Mouse (Mus musculus): ENCODE results near the gene Tceanc2.
A peak's percentile ranks its signal among the peaks of the same experiment; 100 is the strongest.

Tceanc2 gene

GRCm38 (mm10) chr4:107178182-107178829 is 610 bp downstream of the Tceanc2 start, which contains the start of gene Tmem59:
Gene Tmem59 (plus strand): TSS chr4:107178399.
- peak; percentile 87 for DNase-seq (ENCODE audit: low read depth, low spot score)

GRCm38 (mm10) chr4:107177506-107177905 is 1.4 kb downstream of the Tceanc2 start:
- DNase-seq (ENCODE audit: low read depth, low spot score) = no peak

DNA sequence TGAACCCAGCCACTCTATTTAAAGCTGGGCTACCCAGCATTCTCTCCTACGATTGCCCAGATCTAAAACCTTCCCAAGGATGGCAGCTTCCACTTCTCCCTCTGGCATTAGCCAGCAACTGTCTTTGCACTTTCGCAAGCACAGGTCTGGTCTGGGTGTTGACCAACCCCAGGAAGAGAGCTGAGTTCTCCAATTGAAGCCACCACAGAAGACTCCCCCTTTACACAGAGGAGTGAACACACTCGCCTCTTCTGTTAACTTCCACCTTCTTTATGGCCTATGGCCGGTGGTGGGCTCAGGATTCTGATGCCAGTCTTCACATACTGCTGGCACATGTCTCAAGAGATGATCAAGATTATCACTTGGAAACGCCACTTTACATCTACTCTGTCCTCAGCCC is 11.1 kb downstream of the Tceanc2 start:
- DNase-seq (ENCODE audit: low read depth, low spot score) = no peak

GRCm38 (mm10) chr4:107166700-107167099 is 12.2 kb downstream of the Tceanc2 start:
- no peak for DNase-seq (ENCODE audit: low read depth, low spot score)

DNA sequence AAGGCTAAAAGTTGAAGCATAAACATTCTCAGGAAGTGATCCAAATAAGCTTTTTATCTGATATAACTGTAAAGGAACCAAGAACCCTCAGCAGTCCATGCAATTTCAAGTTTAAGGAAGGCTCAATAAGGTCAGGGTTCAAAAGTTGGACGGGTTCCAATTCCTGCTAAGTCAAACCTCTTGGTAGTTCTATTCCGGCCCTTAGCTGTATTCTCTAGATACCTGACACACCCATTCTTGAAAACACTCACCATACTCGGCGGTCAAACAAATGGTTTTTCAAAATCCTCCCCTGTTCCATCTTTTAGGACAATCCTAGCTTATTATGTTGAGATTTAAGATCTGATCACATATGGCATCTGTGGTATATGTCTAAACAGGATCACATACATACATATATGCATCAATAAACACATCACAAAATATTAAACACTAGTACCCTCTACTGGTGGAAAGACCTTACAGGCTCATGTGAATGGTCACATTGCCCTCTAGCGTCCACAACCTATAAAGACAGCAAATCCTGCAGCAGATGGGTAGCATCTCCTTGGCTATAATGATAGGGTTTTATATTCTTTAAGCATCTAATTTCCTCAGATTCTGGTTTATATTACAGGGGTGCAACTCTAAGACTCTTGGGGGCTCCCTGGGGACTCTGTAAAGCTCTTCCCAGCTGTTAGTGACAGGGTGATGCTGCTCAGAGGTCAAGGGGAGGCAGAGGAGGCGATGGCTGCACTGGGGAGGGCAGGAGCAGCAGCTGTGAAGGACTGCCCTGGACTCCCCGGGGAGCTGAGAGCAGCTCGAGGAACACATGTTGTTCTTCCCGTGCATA is 14.9 kb downstream of the Tceanc2 start:
- peak; percentile 66 for DNase-seq (ENCODE audit: low read depth, low spot score)

GRCm38 (mm10) chr4:107163341-107163740 is 15.6 kb downstream of the Tceanc2 start:
- DNase-seq (ENCODE audit: low read depth, low spot score) = no peak

DNA sequence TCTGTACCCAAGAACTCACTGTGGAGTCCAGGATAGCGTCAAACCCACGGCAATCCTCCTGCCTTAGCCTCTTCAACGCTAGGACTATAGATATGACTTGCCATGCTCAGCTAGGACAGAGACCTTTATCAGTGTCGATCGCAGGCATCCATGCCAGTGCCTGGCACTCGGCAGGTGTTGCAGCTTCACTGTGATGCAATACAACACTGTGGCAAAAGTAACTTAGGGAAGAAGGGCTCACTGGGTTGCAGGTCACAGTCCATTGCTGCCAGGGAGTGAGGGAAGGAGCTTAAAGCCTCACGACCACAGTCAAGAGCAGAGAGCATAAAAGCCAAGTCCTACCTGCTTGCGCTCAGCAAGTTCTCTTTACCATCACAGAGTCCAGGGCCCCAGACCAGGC is 18.7 kb downstream of the Tceanc2 start:
- no peak for DNase-seq (ENCODE audit: low read depth, low spot score)

DNA sequence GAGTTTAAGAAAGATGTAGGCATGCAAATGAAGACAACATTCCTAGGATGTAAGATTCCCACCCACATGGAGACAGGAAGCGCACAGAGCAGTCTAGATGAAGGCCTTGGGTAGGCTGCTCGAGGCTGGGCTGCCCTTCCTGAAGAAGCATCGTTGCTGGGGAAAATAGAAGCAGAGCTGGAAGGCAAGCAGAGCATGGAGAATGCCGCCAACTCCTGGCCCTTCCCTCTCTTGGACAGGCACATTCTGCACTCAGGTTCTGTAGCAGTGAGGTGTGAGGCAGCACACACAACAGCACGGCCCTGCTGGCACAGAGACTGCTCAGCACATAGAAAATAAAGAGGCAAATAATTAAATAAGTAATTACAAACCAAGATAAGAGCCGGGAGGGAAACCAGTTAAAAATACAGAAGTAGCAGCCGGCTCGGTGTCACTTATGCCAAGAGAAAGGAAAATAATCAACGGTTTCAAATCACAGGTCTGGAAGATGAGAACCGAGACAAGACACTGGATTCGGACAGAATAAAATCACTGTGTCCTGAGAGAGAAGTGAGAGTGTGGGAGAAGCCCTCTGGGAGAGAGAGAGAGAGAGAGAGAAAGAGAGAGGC is 19.6 kb downstream of the Tceanc2 start:
- DNase-seq (ENCODE audit: low read depth, low spot score) = no peak

DNA sequence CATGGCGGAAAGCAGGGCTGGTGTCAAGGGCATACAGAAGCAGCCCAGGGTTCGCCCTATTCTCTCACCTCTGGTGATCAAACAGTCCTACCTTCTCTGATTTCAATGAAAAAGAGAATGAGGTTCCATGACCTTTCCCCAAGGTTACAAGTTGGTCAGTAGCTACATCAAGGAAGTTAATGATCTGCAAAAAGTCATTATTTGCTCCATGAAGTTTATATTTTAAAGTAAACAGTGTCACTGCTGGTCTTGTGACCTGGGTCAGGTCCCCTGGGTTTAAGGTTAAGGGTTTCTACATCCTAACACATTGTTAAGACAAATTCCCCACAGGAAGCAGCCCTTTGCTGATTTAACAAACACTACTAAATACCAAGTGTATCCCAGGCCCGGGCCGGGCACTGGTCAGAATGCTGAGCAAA is 21.9 kb downstream of the Tceanc2 start:
- no peak for DNase-seq (ENCODE audit: low read depth, low spot score)

GRCm38 (mm10) chr4:107152571-107152970 is 26.3 kb downstream of the Tceanc2 start:
- DNase-seq (ENCODE audit: low read depth, low spot score) = no peak

DNA sequence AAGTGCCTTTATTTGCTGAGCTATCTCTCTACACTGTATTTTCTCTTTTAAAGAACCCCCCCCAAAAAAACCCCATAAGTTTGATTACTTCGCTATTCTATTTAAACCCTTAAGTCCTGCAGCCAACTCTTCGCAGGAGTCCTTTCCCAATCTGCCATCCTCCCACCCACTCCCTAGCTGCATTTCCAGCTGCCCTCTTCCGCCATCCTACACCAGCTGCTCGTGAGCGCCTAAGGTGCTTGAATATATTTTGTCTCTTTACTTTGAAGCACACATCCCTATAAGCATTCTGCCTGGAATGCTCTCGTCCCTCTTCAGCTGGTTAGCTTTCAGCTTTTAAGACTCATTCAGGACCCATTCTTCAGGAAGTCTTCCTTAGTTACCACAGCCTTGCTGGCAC is 27.9 kb downstream of the Tceanc2 start:
- no peak for DNase-seq (ENCODE audit: low read depth, low spot score)

DNA sequence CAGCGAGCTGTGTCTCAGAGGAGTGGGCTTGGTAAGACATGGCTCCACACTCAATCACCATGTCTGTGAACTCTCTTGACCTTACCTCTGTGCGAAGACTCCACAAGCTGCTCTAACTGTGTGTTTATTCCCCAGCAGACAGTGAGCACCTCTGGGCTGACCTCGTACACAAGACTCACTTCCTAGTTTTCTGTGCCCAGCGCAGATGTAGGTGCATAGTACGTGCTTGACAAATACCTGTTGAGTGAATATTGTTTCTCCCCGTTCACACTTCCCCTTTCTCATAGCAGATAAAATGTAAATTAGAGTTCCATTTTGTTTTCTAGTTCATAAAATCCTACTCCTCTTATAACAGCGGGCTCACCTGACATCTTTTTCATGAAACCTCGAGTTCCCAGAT is 35.4 kb downstream of the Tceanc2 start:
- DNase-seq (ENCODE audit: low read depth, low spot score) = no peak

GRCm38 (mm10) chr4:107139836-107140631 is 38.9 kb downstream of the Tceanc2 start:
- DNase-seq (ENCODE audit: low read depth, low spot score) = no peak

- DNase-seq (ENCODE audit: low read depth, low spot score) = no peak
Observed at GRCm38 (mm10) chr4:107138948-107139835, 39.7 kb downstream of the Tceanc2 start.

GRCm38 (mm10) chr4:107136531-107136930 is 42.4 kb downstream of the Tceanc2 start:
- no peak for DNase-seq (ENCODE audit: low read depth, low spot score)

DNA sequence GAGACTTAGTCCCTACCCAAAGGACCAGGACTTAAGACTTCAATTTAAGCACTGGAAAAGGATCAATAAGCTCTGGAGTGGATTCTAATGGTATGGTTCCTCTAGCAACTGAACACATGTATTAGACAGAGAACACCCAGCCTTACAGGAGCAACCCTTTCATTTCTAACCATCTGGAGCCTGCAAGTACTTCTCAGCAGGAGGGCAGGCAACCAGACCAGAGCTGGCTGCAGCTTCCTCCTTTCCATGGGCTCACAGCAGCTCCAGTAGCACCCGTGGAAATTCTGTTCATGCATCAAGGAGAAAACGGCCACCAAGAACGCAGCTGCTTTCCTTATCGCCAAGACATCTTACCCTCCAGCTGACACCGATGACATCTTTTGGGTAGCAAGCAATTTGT is 43.3 kb downstream of the Tceanc2 start:
- no peak for DNase-seq (ENCODE audit: low read depth, low spot score)

DNA sequence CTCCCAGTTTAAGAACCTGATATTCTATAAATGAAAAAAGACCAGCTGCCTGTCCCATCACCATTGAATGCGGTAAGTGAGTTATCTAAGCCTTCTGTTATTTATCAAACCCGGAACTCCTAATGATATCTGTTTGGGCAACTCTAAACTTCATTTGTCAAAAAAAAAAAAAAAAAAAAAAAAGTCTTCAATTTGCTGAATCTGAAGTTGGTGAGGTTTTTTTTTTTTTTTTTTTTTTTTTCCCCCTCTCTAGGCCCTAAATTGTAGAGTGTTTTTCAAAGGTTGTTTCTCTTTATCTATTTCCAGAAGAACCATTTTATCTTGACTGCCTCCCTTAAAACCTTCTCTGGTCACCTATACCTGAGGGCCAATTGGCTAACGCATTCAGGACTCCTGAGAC is 44.0 kb downstream of the Tceanc2 start:
- DNase-seq (ENCODE audit: low read depth, low spot score) = no peak

GRCm38 (mm10) chr4:107130534-107130933 is 48.4 kb downstream of the Tceanc2 start:
- no peak for DNase-seq (ENCODE audit: low read depth, low spot score)

DNA sequence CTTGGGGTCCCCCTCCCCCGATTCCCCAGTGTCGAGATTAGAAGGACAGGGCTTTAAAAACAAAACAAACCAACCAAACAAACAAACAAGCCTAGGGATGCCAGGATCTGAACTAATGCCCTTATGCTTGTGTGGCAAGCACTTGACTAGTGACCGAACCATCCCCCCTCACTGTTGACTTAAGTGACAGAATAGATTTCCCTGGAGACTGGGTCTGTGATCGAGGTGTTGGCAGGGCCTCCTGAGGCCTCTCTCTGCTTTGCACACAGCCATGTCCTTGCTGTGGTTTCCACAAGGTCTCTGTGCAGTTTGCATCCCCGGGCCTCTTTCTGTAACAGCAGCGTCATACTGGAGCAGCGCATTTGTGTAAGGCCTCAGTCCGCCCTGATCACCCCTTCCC is 49.5 kb downstream of the Tceanc2 start:
- no peak for DNase-seq (ENCODE audit: low read depth, low spot score)

- DNase-seq (ENCODE audit: low read depth, low spot score) = no peak
Observed at GRCm38 (mm10) chr4:107127901-107128669, 50.8 kb downstream of the Tceanc2 start.
